Mouse (Mus musculus) bone marrow macrophage, adult 2 months (primary cell): ENCODE measurements around the gene Mycbpap.

Source experiments
- CTCF ChIP-seq: IDR thresholded peaks from 2 replicates; pipeline ENCODE4 v1.5.1; 2012; ENCODE audit warnings: low read depth, mild to moderate bottlenecking, low read length, moderate library complexity
- POLR2A ChIP-seq: IDR thresholded peaks from 2 replicates; pipeline ENCODE4 v1.6.1; 2012; ENCODE audit warnings: mild to moderate bottlenecking, low read depth, low read length, borderline replicate concordance

- TF ChIP-seq POLR2A = no peak
- TF ChIP-seq CTCF = no peak
These were observed 66.8 kb downstream of the Mycbpap start for GRCm38 (mm10) chr11:94454756-94455155.
